Mouse (Mus musculus) liver, adult 2 months (tissue): ENCODE measurements around the gene Dram1. TPM values are rescaled to one million over a fixed set of nuclear protein-coding genes. Genes with fewer than 3 reads are reported as not detected.
"Not testable (repeated sequence)": the region's sequence is repeated elsewhere in the genome, so short reads cannot be mapped to it uniquely, and the experiment has no call there.

Experiments
- DNase-seq: peaks from one replicate; pipeline ENCODE4 v3.0.0-alpha.2; 2011; ENCODE audit warnings: low read depth, low spot score; ENCODE audit errors: extremely low read depth
- H3K27ac ChIP-seq: fragments of 200-500 bp; replicated peaks from 2 replicates; pipeline ENCODE4 v1.5.1; 2012; ENCODE audit warnings: low read depth, mild to moderate bottlenecking, control low read depth, inconsistent platforms, low read length; ENCODE audit not compliant: insufficient read depth
- H3K27me3 ChIP-seq: fragments of 200-500 bp; 2 replicates; pipeline ENCODE4 v1.6.1; 2012; ENCODE audit warnings: mild to moderate bottlenecking, moderate library complexity, low read length, inconsistent platforms; ENCODE audit not compliant: control insufficient read depth, insufficient read depth
- H3K36me3 ChIP-seq: fragments of 200-500 bp; 2 replicates; pipeline ENCODE4 v1.6.1; 2012; ENCODE audit warnings: low read length, inconsistent platforms; ENCODE audit not compliant: control insufficient read depth, insufficient read depth
- H3K4me1 ChIP-seq: fragments of 200-500 bp; 2 replicates; pipeline ENCODE4 v1.6.1; 2011; ENCODE audit warnings: low read length; ENCODE audit not compliant: control insufficient read depth, insufficient read depth
- H3K4me3 ChIP-seq: fragments of 200-500 bp; 2 replicates; pipeline ENCODE4 v1.5.1; 2011; ENCODE audit warnings: low read depth, mild to moderate bottlenecking, control low read depth, low read length, moderate library complexity; ENCODE audit not compliant: insufficient read depth
- H3K79me2 ChIP-seq: fragments of 200-500 bp; 2 replicates; pipeline ENCODE4 v1.6.1; 2012; ENCODE audit warnings: inconsistent platforms, mild to moderate bottlenecking, low read length, moderate library complexity; ENCODE audit not compliant: control insufficient read depth, insufficient read depth
- H3K9ac ChIP-seq: fragments of 200-500 bp; 2 replicates; pipeline ENCODE4 v1.6.1; 2012; ENCODE audit warnings: low read depth, mild to moderate bottlenecking, control low read depth, inconsistent platforms, low read length
- CTCF ChIP-seq: fragments of 200-500 bp; IDR thresholded peaks from 2 replicates; pipeline ENCODE4 v1.5.1; 2011; ENCODE audit warnings: low read depth, low read length, control low read depth
- POLR2A ChIP-seq: fragments of 200-500 bp; IDR thresholded peaks from 2 replicates; pipeline ENCODE4 v1.6.1; 2011; ENCODE audit warnings: low read length, control low read depth; ENCODE audit not compliant: insufficient read depth; ENCODE audit errors: extremely low read depth
- WGBS: fragments of 180-500 bp; shearing (Covaris S2); methylation state at CpG from one replicate; pipeline ENCODE4 v1.1.7; 2018; 5-methylcytosine and 5-hydroxymethylcytosine counted together
- polyA plus RNA-seq: library from polyadenylated mRNA; depleted of rRNA; stranded (reverse); fragments of >200 nt; gene quantifications from 2 replicates; pipeline ENCODE4 v1.2.3, GENCODE M21; 2012
- total RNA-seq: library from RNA; depleted of rRNA; stranded (reverse); fragments of >200 nt; gene quantifications from 2 replicates; pipeline ENCODE4 v1.2.3, GENCODE M21; 2014

The Dram1 gene
- total and polyA plus RNA-seq, 2 experiments, result 0.46 to 0.60 TPM

- WGBS, result 5% methylated on average over 11 of the region's 11 CpGs
- Histone ChIP-seq H3K4me1 (no peaks in the 10 kb centered on the region), H3K36me3 (no peaks in the 10 kb centered on the region), H3K79me2 (peaks cover 4% of the 10 kb centered on the region; the same call in 1 of the 2 replicates), H3K27me3 (no peaks in the 10 kb centered on the region), H3K4me3 (no peak overlapping the region), H3K9ac (no peak overlapping the region), H3K27ac (no peak overlapping the region)
- TF ChIP-seq CTCF (peak; percentile 73), POLR2A (no peak)
- peak; percentile 62 for DNase-seq
Observed at GRCm38 (mm10) chr10:88376770-88377169, 2.1 kb downstream of the Dram1 start.

GRCm38 (mm10) chr10:88374984-88375383 is 3.9 kb downstream of the Dram1 start:
- TF ChIP-seq CTCF (no peak), POLR2A (no peak)
- 55% methylated on average over 10 of the region's 10 CpGs for WGBS
- no peak overlapping the region for H3K9ac ChIP-seq
- H3K27me3 ChIP-seq, result no peaks in the 10 kb centered on the region
- no peak overlapping the region for H3K4me3 ChIP-seq
- H3K4me1 ChIP-seq, result no peaks in the 10 kb centered on the region
- no peak overlapping the region for H3K27ac ChIP-seq
- H3K36me3 ChIP-seq, result no peaks in the 10 kb centered on the region
- no peak for DNase-seq
- H3K79me2 ChIP-seq, result no peaks in the 10 kb centered on the region

GRCm38 (mm10) chr10:88372945-88373344 is 5.9 kb downstream of the Dram1 start:
- not testable (repeated sequence) for H3K27ac ChIP-seq, H3K27me3 ChIP-seq, H3K79me2 ChIP-seq, DNase-seq, H3K36me3 ChIP-seq, H3K9ac ChIP-seq, H3K4me1 ChIP-seq, H3K4me3 ChIP-seq
- WGBS, result 84% methylated on average over 2 of the region's 2 CpGs

GRCm38 (mm10) chr10:88372436-88372835 is 6.4 kb downstream of the Dram1 start:
- no peak overlapping the region for H3K4me3 ChIP-seq
- H3K27me3 ChIP-seq, result no peaks in the 10 kb centered on the region
- no peaks in the 10 kb centered on the region for H3K79me2 ChIP-seq
- no peaks in the 10 kb centered on the region for H3K36me3 ChIP-seq
- TF ChIP-seq POLR2A (no peak), CTCF (no peak)
- WGBS, result 80% methylated on average over 4 of the region's 4 CpGs
- no peaks in the 10 kb centered on the region for H3K4me1 ChIP-seq
- DNase-seq, result no peak
- H3K27ac ChIP-seq, result no peak overlapping the region
- H3K9ac ChIP-seq, result no peak overlapping the region

GRCm38 (mm10) chr10:88371793-88372192 is 7.1 kb downstream of the Dram1 start:
- Histone ChIP-seq H3K36me3 (no peaks in the 10 kb centered on the region), H3K4me1 (no peaks in the 10 kb centered on the region), H3K27ac (no peak overlapping the region), H3K79me2 (no peaks in the 10 kb centered on the region), H3K27me3 (no peaks in the 10 kb centered on the region), H3K9ac (no peak overlapping the region), H3K4me3 (no peak overlapping the region)
- TF ChIP-seq POLR2A, result no peak
- TF ChIP-seq CTCF, result peak; percentile 48; the same call in 1 of the 2 replicates
- 8% methylated on average over 2 of the region's 2 CpGs for WGBS
- DNase-seq, result no peak

GRCm38 (mm10) chr10:88369233-88369632 is 9.6 kb downstream of the Dram1 start:
- Histone ChIP-seq H3K4me1 (no peaks in the 10 kb centered on the region), H3K79me2 (no peaks in the 10 kb centered on the region), H3K4me3 (no peak overlapping the region), H3K9ac (no peak overlapping the region), H3K36me3 (no peaks in the 10 kb centered on the region), H3K27ac (no peak overlapping the region), H3K27me3 (no peaks in the 10 kb centered on the region)
- no peak for DNase-seq
- 65% methylated on average over 4 of the region's 4 CpGs for WGBS
- TF ChIP-seq CTCF (no peak), POLR2A (no peak)
